Mouse (Mus musculus): ENCODE data around the gene En1. TPM values are rescaled to one million over a fixed set of nuclear protein-coding genes. Genes with fewer than 3 reads are reported as not detected.

Gene En1
- total and polyA plus RNA-seq, 3 experiments: not detected

DNA sequence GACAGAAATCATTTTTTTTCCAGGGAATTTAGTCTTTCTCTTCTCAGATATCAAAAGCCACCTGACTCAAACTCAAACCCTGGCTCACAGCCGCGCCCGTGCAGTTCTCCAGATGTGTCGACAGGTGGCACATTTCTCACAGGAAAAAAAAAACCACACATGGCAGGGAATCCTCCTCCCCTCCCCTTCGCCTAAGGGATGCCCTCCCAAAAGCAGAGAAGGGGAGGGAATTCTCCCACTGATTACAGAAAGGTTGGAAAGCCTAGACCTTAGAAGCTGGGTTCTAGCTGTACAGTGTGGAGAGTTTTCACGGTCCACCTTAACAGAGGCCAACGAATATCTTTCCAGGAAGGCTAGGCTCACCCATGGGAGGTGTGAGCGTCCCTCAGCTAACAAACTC is 7.6 kb upstream of the En1 start:
- DNase-seq (ENCODE audit: low read depth, low spot score): no peak
- Histone ChIP-seq H3K4me1 (ENCODE audit: control insufficient read depth in 1 of 2, insufficient read depth in 2 of 2, low read length in 2 of 2) (no peaks in the 10 kb centered on the region), H3K27ac (ENCODE audit: control insufficient read depth, low read depth, low read length) (no peak overlapping the region), H3K9ac (ENCODE audit: control insufficient read depth, low read depth, low read length, poor library complexity, severe bottlenecking) (no peak overlapping the region), H3K4me3 (ENCODE audit: control insufficient read depth in 1 of 2, insufficient read depth in 1 of 2, low read depth in 2 of 2, low read length in 2 of 2) (no peak overlapping the region), H3K36me3 (ENCODE audit: control insufficient read depth in 1 of 2, insufficient read depth in 2 of 2, low read length in 2 of 2) (no peaks in the 10 kb centered on the region), H3K27me3 (ENCODE audit: control insufficient read depth in 1 of 2, insufficient read depth in 2 of 2, low read length in 2 of 2) (no peaks in the 10 kb centered on the region), H3K9me3 (replicated peaks; ENCODE audit: insufficient read depth, low read length) (no peaks in the 10 kb centered on the region), H3K79me2 (ENCODE audit: control insufficient read depth, insufficient read depth, low read length, poor library complexity) (no peaks in the 10 kb centered on the region)
- TF ChIP-seq BHLHE40 (IDR thresholded peaks at IDR 0.05; ENCODE audit: borderline replicate concordance, low read depth, low read length) (no peak), CHD2 (IDR thresholded peaks at IDR 0.05; ENCODE audit: low read length) (no peak), ZNF384 (IDR thresholded peaks at IDR 0.05; ENCODE audit: low read depth, low read length) (no peak), SIN3A (IDR thresholded peaks at IDR 0.05; ENCODE audit: low read length) (no peak), MYC (IDR thresholded peaks at IDR 0.05; ENCODE audit: low read depth, low read length) (no peak), E2F4 (IDR thresholded peaks at IDR 0.05; ENCODE audit: borderline replicate concordance, low read depth, low read length) (no peak), CTCF (IDR thresholded peaks at IDR 0.05 in 2 of 3, conservative IDR thresholded peaks at IDR 0.05 in 1 of 3; ENCODE audit: control insufficient read depth in 1 of 3, insufficient read depth in 1 of 3, low read depth in 2 of 3, low read length in 3 of 3, poor library complexity in 1 of 3, severe bottlenecking in 1 of 3) (no peak), RAD21 (IDR thresholded peaks at IDR 0.05; ENCODE audit: low read depth, low read length) (no peak), JUND (IDR thresholded peaks at IDR 0.05; ENCODE audit: low read depth, low read length) (no peak), POLR2AphosphoS5 (IDR thresholded peaks at IDR 0.05; ENCODE audit: borderline replicate concordance, low read depth, low read length) (no peak), ZC3H11A (IDR thresholded peaks at IDR 0.05; ENCODE audit: low read depth, low read length) (no peak), ETS1 (IDR thresholded peaks at IDR 0.05; ENCODE audit: low read depth, low read length) (no peak), MEF2A (IDR thresholded peaks at IDR 0.05; ENCODE audit: extremely low read depth, insufficient replicate concordance, low read depth, low read length, poor library complexity, severe bottlenecking) (no peak), CHD1 (IDR thresholded peaks at IDR 0.05; ENCODE audit: low read depth, low read length) (no peak), NELFE (IDR thresholded peaks at IDR 0.05; ENCODE audit: low read depth, low read length) (no peak), POLR2A (IDR thresholded peaks at IDR 0.05; ENCODE audit: control insufficient read depth in 1 of 2, insufficient read depth in 1 of 2, low read depth in 1 of 2, low read length in 2 of 2, poor library complexity in 1 of 2) (no peak)

DNA sequence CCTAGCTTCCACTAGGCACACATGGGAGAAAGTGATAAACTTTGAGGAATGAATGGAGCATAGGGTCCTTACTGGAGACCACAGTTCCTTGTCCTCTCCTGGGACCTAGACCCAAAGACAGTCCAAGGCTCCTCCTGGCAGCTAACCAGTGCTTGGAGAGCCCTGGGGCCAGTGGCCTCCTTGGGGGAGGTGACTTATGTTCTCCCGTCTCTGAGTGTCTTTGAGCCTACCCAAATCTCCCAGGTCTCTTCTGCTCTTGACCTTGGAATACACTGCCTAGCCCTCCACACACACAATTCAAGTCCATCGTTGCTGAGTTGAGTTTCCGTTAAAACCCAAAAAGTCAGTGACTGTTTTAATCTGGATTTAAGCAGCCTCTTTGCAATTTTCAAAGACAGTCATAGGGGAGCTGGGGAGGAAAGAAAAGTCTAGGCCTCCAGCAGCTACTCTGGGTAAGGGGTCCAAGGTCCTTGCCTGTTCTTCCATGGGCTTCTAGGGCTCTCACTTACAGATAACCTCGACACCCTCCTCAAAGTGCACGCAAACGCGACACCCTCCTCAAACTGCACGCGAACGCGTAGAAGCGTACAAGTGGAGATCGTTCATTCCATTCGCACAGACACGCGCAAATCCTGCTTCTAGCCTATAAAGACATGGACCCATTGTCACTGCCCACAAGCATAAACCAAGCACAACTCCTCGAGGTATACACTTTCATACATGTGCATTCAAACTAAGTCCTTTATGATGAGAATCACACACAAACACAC is 6.6 kb upstream of the En1 start:
- Histone ChIP-seq H3K27me3 (ENCODE audit: control insufficient read depth in 1 of 2, insufficient read depth in 2 of 2, low read length in 2 of 2) (no peaks in the 10 kb centered on the region), H3K9ac (ENCODE audit: control insufficient read depth, low read depth, low read length, poor library complexity, severe bottlenecking) (no peak overlapping the region), H3K4me3 (ENCODE audit: control insufficient read depth in 1 of 2, insufficient read depth in 1 of 2, low read depth in 2 of 2, low read length in 2 of 2) (no peak overlapping the region), H3K4me1 (ENCODE audit: control insufficient read depth in 1 of 2, insufficient read depth in 2 of 2, low read length in 2 of 2) (no peaks in the 10 kb centered on the region), H3K9me3 (replicated peaks; ENCODE audit: insufficient read depth, low read length) (no peaks in the 10 kb centered on the region), H3K36me3 (ENCODE audit: control insufficient read depth in 1 of 2, insufficient read depth in 2 of 2, low read length in 2 of 2) (no peaks in the 10 kb centered on the region), H3K27ac (ENCODE audit: control insufficient read depth, low read depth, low read length) (no peak overlapping the region), H3K79me2 (ENCODE audit: control insufficient read depth, insufficient read depth, low read length, poor library complexity) (no peaks in the 10 kb centered on the region)
- DNase-seq (ENCODE audit: low read depth, low spot score): no peak
- TF ChIP-seq ETS1 (IDR thresholded peaks at IDR 0.05; ENCODE audit: low read depth, low read length) (no peak), JUND (IDR thresholded peaks at IDR 0.05; ENCODE audit: low read depth, low read length) (no peak), EP300 (IDR thresholded peaks at IDR 0.05; ENCODE audit: low read depth in 1 of 2, low read length in 2 of 2) (no peak), MAFK (IDR thresholded peaks at IDR 0.05; ENCODE audit: borderline replicate concordance, low read depth, low read length) (no peak), RAD21 (IDR thresholded peaks at IDR 0.05; ENCODE audit: low read depth, low read length) (no peak), USF2 (IDR thresholded peaks at IDR 0.05; ENCODE audit: borderline replicate concordance in 1 of 2, insufficient read depth in 1 of 2, low read depth in 1 of 2, low read length in 2 of 2) (no peak), POLR2AphosphoS2 (IDR thresholded peaks at IDR 0.05; ENCODE audit: low read length) (no peak), SMC3 (IDR thresholded peaks at IDR 0.05; ENCODE audit: low read depth, low read length) (no peak), NRF1 (IDR thresholded peaks at IDR 0.05; ENCODE audit: insufficient read depth, low read depth, low read length, poor library complexity, severe bottlenecking) (no peak), ZC3H11A (IDR thresholded peaks at IDR 0.05; ENCODE audit: low read depth, low read length) (no peak), GABPA (IDR thresholded peaks at IDR 0.05; ENCODE audit: low read depth, low read length) (no peak), ELF1 (IDR thresholded peaks at IDR 0.05; ENCODE audit: low read depth, low read length) (no peak), KAT2A (conservative IDR thresholded peaks at IDR 0.05; ENCODE audit: low read depth, low read length) (no peak), CHD2 (IDR thresholded peaks at IDR 0.05; ENCODE audit: low read length) (no peak), POLR2AphosphoS5 (IDR thresholded peaks at IDR 0.05; ENCODE audit: borderline replicate concordance, low read depth, low read length) (no peak), CHD1 (IDR thresholded peaks at IDR 0.05; ENCODE audit: low read depth, low read length) (no peak), MYC (IDR thresholded peaks at IDR 0.05; ENCODE audit: low read depth, low read length) (no peak), MAX (IDR thresholded peaks at IDR 0.05; ENCODE audit: low read length) (no peak), NELFE (IDR thresholded peaks at IDR 0.05; ENCODE audit: low read depth, low read length) (no peak), ZKSCAN1 (IDR thresholded peaks at IDR 0.05; ENCODE audit: low read depth, low read length) (no peak)
